Mouse (Mus musculus) limb, embryonic 11.5 days (tissue): ENCODE measurements around the gene Gm8206. TPM values are rescaled to one million over a fixed set of nuclear protein-coding genes. Genes with fewer than 3 reads are reported as not detected.
"Not testable (repeated sequence)": the region's sequence is repeated elsewhere in the genome, so short reads cannot be mapped to it uniquely, and the experiment has no call there.

Experiments
- ATAC-seq: fragments of 200-750 bp; cut with Nextera tagmentation; 2 replicates; pipeline ENCODE4 v1.8.0; 2017; ENCODE audit warnings: low read depth; ENCODE audit not compliant: insufficient number of reproducible peaks, low FRiP score, low TSS enrichment
- DNase-seq: peaks from one replicate; pipeline ENCODE4 v3.0.0-alpha.2; 2015; ENCODE audit warnings: low spot score
- H3K27ac ChIP-seq: fragments of 300-500 bp; sonication (generic); replicated peaks from 2 replicates; pipeline ENCODE4 v1.5.1; 2014; ENCODE audit warnings: low read depth, mild to moderate bottlenecking, low read length
- H3K27me3 ChIP-seq: fragments of 300-500 bp; sonication (generic); 2 replicates; pipeline ENCODE4 v1.6.1; 2014; ENCODE audit warnings: mild to moderate bottlenecking, low read length, mixed read lengths; ENCODE audit not compliant: control insufficient read depth, insufficient read depth
- H3K36me3 ChIP-seq: fragments of 300-500 bp; sonication (generic); 2 replicates; pipeline ENCODE4 v1.6.1; 2014; ENCODE audit warnings: mild to moderate bottlenecking, low read length, moderate library complexity, mixed read lengths; ENCODE audit not compliant: control insufficient read depth, insufficient read depth
- H3K4me1 ChIP-seq: fragments of 300-500 bp; sonication (generic); 2 replicates; pipeline ENCODE4 v1.6.1; 2014; ENCODE audit warnings: low read length, mixed read lengths; ENCODE audit not compliant: control insufficient read depth, insufficient read depth
- H3K4me2 ChIP-seq: fragments of 300-500 bp; sonication (generic); 2 replicates; pipeline ENCODE4 v1.6.1; 2014; ENCODE audit warnings: low read depth, mild to moderate bottlenecking, moderate library complexity; ENCODE audit not compliant: severe bottlenecking
- H3K4me3 ChIP-seq: fragments of 300-500 bp; sonication (generic); 2 replicates; pipeline ENCODE4 v1.5.1; 2014; ENCODE audit warnings: low read depth, low read length
- H3K9ac ChIP-seq: fragments of 300-500 bp; sonication (generic); 2 replicates; pipeline ENCODE4 v1.6.1; 2014; ENCODE audit warnings: mild to moderate bottlenecking, low read length
- H3K9me3 ChIP-seq: fragments of 300-500 bp; sonication (generic); 2 replicates; pipeline ENCODE4 v1.6.1; 2016; ENCODE audit warnings: low read length; ENCODE audit not compliant: control insufficient read depth
- WGBS: fragments of 180-500 bp; shearing (Covaris S2); extraction: QIAGEN DNeasy Blood & Tissue Kit; methylation state at CpG from one replicate; pipeline ENCODE4 v1.1.7; 2014; 5-methylcytosine and 5-hydroxymethylcytosine counted together
- polyA plus RNA-seq: library from polyadenylated mRNA; unstranded; fragments of >200 nt; fragmentation: Nextera tagmentation; extraction: Ambion mirVana; gene quantifications from 2 replicates; pipeline ENCODE4 v1.2.1, GENCODE M21; 2014

Gm8206 gene
- 0.55 and 0.72 TPM in 2 replicates for polyA plus RNA-seq

DNA sequence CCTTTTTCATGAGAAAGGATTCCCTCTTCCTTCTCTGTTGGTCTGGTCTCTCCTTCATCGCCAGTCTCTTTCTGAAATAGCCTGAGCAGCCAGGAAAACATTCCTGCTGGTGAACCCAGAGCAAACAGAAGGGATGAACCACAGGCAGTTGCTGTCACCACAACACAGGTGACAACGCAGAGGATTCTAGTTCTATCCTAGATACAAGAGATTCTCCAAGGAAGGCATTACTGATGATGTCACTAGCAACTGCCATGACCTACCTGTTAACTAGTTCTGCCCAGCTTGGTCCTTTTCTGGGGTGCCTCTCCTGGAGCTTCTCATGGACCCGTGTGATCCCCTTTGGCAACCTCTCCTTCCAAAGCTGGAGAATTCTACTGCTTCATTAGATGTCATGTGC is at the start of gene Gm8206:
Gene Gm8206, minus strand, starts transcription at position 101 of the 400 bp plus-strand sequence.
- not testable (repeated sequence) for ATAC-seq, H3K4me2 ChIP-seq, DNase-seq, H3K27ac ChIP-seq, H3K27me3 ChIP-seq, H3K9ac ChIP-seq, H3K4me1 ChIP-seq, H3K36me3 ChIP-seq, H3K9me3 ChIP-seq, H3K4me3 ChIP-seq
- WGBS: 91% methylated on average over 2 of the region's 3 CpGs

DNA sequence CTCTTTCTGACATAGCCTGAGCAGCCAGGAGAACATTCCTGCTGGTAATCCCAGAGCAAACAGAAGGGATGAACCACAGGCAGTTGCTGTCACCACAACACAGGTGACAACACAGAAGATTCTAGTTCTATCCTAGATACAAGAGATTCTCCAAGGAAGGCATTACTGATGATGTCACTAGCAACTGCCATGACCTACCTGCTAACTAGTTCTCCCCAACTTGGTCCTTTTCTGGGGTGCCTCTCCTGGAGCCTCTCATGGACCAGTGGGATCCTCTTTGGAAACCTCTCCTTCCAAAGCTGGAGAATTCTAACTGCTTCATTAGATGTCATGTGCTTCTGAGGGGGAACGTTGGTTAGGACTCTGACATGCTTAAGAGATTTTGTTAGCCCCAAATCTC is 32.0 kb upstream of the Gm8206 start, which contains the start of gene Gm3476:
Gene Gm3476, minus strand, starts transcription at position 101 of the 400 bp plus-strand sequence.
- not testable (repeated sequence) for H3K4me3 ChIP-seq, H3K4me1 ChIP-seq, DNase-seq, H3K9me3 ChIP-seq, H3K27me3 ChIP-seq, H3K4me2 ChIP-seq, H3K9ac ChIP-seq, H3K27ac ChIP-seq, H3K36me3 ChIP-seq, ATAC-seq
- WGBS: no CpG with 5 or more reads among the region's 1 CpGs

DNA sequence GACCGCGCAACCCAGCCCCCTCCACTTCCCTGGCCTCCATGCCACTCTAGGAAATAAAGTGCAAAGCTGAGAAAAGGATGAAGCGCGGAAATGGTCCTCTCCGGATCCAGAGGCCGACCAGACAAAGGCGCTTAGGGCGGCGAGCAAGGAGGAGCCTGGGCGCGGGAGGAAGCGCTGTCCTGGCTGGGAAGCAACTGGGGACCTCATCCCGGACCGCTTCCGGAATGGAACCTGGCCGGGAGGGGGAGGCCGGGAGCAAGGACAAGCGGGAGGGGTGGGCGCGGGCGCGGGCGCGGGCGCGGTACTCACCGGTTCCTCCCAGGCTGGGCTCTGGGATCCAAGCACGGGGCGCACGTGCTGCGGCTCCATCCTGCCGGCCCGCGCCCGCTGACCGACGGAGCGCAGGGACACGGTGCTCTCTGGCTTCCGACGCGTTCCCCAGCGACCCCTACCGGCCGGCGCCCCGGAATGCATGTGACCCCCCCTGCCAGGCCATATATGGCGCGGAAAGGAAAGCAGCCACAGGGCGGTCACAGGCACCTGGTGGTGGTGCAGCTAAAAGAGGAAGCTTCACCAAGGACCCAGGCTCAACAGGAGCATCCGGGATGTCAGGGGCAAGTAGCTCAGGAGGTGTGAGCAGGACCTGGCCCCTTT is 14.7 kb upstream of the Gm8206 start, which contains the start of gene Gm3468:
Gene Gm3468, minus strand, starts transcription at position 394 of the 654 bp plus-strand sequence.
- H3K4me2 ChIP-seq: peak within 1 kb of the TSS; percentile 25; the same call in 1 of the 2 replicates
- not testable (repeated sequence) for H3K27ac ChIP-seq

DNA sequence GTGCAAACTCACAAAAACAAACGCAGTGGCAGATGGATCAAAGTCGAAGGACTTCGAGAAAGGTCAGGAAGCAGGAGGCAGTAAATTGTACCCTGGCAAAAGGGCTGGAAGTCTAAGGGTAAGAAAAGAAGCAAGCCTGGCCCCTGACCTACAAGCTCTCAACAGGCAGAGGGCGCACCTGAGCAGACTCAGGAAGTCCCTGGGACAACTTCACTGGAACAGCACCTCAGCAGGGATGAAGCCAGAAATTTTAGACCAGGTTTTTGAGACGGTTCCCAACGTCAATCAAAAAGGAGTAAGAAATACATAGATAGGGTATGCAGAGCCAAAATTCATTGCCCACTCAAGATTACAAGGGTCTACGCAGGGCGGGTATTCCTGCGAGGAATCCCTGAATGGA is 13.8 kb upstream of the Gm8206 start:
- H3K36me3 ChIP-seq, ATAC-seq, H3K4me1 ChIP-seq, H3K27me3 ChIP-seq, H3K4me3 ChIP-seq, H3K27ac ChIP-seq, H3K9ac ChIP-seq, H3K9me3 ChIP-seq: not testable (repeated sequence)
- H3K4me2 ChIP-seq: peak overlapping the region; percentile 25; the same call in 1 of the 2 replicates
- DNase-seq: peak; percentile 20
- WGBS: 12% methylated on average over 8 of the region's 9 CpGs

More for the DNA sequence above, 14.7 kb upstream of the Gm8206 start, which contains the start of gene Gm3468:
- 1% methylated on average over 33 of the region's 51 CpGs for WGBS
- ATAC-seq (0 out of 2 replicates have a peak, but pooled peaks have one; percentile 82), DNase-seq (peak; percentile 86)
- not testable (repeated sequence) for H3K9me3 ChIP-seq, H3K4me1 ChIP-seq, H3K27me3 ChIP-seq, H3K9ac ChIP-seq, H3K36me3 ChIP-seq
- peak within 1 kb of the TSS; percentile 17; the same call in 1 of the 2 replicates for H3K4me3 ChIP-seq

DNA sequence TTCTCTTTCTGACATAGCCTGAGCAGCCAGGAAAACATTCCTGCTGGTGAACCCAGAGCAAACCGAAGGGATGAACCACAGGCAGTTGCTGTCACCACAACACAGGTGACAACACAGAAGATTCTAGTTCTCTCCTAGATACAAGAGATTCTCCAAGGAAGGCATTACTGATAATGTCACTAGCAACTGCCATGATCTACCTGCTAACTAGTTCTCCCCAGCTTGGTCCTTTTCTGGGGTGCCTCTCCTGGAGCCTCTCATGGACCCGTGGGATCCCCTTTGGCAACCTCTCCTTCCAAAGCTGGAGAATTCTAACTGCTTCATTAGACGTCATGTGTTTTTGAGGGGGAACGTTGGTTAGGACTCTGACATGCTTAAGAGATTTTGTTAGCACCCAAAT is 35.6 kb downstream of the Gm8206 start, which contains the start of gene Gm6337:
Gene Gm6337, minus strand, starts transcription at position 101 of the 400 bp plus-strand sequence.
- not testable (repeated sequence) for H3K27ac ChIP-seq, DNase-seq, H3K4me2 ChIP-seq, H3K27me3 ChIP-seq, H3K9me3 ChIP-seq, H3K4me1 ChIP-seq, H3K4me3 ChIP-seq, H3K36me3 ChIP-seq, H3K9ac ChIP-seq, ATAC-seq
- WGBS: 95% methylated on average over 2 of the region's 4 CpGs

DNA sequence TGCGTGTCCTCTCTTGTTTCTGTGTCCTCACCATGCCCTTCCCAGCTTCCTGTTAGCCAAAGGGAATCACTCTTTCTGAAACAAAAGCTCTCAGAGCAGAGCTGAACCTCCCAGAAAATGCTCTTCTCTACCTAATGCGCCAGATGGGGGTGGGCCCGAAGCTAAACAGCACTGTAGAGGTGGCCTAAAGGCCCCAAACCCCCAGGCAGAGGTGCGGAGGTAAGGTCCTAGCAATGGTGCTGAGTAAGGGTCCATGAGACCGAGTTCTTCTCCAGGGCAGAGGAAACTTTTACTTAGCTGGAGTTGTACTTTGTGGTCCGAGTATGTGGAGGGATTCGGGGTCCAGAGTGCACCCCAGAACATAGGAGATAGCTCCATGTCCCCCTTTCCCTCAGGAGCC is 106.6 kb downstream of the Gm8206 start:
- DNase-seq, H3K9ac ChIP-seq: not testable (repeated sequence)

DNA sequence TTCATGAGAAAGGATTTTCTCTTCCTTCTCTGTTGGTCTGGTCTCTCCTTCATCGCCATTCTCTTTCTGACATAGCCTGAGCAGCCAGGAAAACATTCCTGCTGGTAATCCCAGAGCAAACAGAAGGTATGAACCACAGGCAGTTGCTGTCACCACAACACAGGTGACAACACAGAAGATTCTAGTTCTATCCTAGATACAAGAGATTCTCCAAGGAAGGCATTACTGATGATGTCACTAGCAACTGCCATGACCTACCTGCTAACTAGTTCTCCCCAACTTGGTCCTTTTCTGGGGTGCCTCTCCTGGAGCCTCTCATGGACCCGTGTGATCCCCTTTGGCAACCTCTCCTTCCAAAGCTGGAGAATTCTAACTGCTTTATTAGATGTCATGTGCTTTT is 114.7 kb downstream of the Gm8206 start, which contains the start of gene Gm3453:
Gene Gm3453, minus strand, starts transcription at position 101 of the 400 bp plus-strand sequence.
- WGBS: 43% methylated on average over 1 of the region's 2 CpGs

More for the DNA sequence above, 106.6 kb downstream of the Gm8206 start:
- ATAC-seq, H3K4me2 ChIP-seq, H3K27ac ChIP-seq, H3K4me3 ChIP-seq, H3K9me3 ChIP-seq, H3K36me3 ChIP-seq, H3K4me1 ChIP-seq, H3K27me3 ChIP-seq: not testable (repeated sequence)
- WGBS: 79% methylated on average over 3 of the region's 7 CpGs

More for the DNA sequence above, 114.7 kb downstream of the Gm8206 start, which contains the start of gene Gm3453:
- H3K36me3 ChIP-seq, H3K27ac ChIP-seq, H3K4me2 ChIP-seq, H3K27me3 ChIP-seq, ATAC-seq, H3K9ac ChIP-seq, DNase-seq, H3K4me1 ChIP-seq, H3K4me3 ChIP-seq, H3K9me3 ChIP-seq: not testable (repeated sequence)
